Mouse (Mus musculus): ENCODE data around the gene C530008M17Rik.

DNA sequence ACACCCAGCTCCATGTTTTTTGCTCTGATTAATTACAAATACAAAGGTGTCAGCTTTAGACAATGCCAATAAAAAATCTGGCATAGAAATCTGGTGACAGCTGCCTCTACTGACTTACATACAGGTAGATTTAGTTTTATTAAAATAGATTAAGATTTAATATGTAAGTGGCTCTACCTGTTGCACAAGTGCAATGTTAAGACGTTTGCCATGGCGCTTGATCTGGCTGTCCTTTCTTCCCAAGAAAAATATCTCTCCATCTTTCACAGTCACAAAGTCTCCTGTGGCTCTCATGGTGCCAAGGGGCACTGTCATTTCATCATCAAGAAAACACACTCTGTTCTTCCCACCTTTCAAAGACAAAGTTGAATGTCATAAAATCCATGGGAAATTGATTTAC lies 230.7 kb downstream of the C530008M17Rik start:
- TF ChIP-seq POLR2A (IDR thresholded peaks at IDR 0.05; ENCODE audit: borderline replicate concordance, low read depth, low read length) (no peak), CTCF (IDR thresholded peaks at IDR 0.05; ENCODE audit: low read depth, low read length) (no peak)

Data from bone marrow macrophage, adult 2 months (primary cell).